Mouse (Mus musculus): Measurements from ENCODE around the gene Ranbp3l.

DNA sequence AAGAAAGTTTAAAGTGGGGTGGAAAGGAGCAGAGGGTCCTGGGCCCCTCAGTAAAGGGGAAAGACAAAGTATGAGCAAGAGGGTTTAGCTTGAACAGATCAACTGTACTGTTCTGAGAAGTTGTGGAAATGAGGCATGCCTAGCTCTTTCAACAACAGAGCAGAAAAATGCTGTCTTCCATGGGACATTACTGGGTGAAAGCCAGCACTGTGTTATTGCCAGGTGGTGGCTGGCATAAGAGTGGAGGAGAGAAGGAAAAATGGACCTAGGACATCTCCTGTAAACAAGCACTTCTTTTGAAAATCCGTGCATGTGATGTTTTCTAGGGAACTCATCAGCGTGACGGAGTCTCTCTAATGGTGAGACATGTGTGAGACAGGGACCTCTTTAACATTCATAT lies 30.8 kb upstream of the Ranbp3l start:
- TF ChIP-seq CTCF (IDR thresholded peaks at IDR 0.05; ENCODE audit: low read depth) (no peak), EP300 (IDR thresholded peaks at IDR 0.05; ENCODE audit: low read depth) (no peak)

Data from heart, postnatal 0 days (tissue).